Mouse (Mus musculus) stomach, embryonic 16.5 days (tissue): ENCODE data around the gene Actl6b. TPM values are rescaled to one million over a fixed set of nuclear protein-coding genes. Genes with fewer than 3 reads are reported as not detected.

ENCODE experiments used
- ATAC-seq: fragments of 200-750 bp; cut with Nextera tagmentation; 2 replicates; pipeline ENCODE4 v1.8.0; 2017; ENCODE audit warnings: moderate number of reproducible peaks, moderate TSS enrichment; ENCODE audit not compliant: insufficient read depth, low FRiP score
- H3K27ac ChIP-seq: fragments of 300-500 bp; sonication (generic); 2 replicates; pipeline ENCODE4 v1.5.1; 2014; ENCODE audit warnings: low read length
- H3K27me3 ChIP-seq: fragments of 300-500 bp; sonication (generic); 2 replicates; pipeline ENCODE4 v1.6.1; 2014; ENCODE audit warnings: low read length, control low read depth, mixed read lengths; ENCODE audit not compliant: control insufficient read depth, insufficient read depth
- H3K36me3 ChIP-seq: fragments of 300-500 bp; sonication (generic); 2 replicates; pipeline ENCODE4 v1.6.1; 2014; ENCODE audit warnings: low read length; ENCODE audit not compliant: control insufficient read depth, insufficient read depth
- H3K4me1 ChIP-seq: fragments of 300-500 bp; sonication (generic); 2 replicates; pipeline ENCODE4 v1.6.1; 2014; ENCODE audit warnings: low read length, control low read depth, mixed read lengths; ENCODE audit not compliant: control insufficient read depth, insufficient read depth
- H3K4me2 ChIP-seq: fragments of 300-500 bp; sonication (generic); 2 replicates; pipeline ENCODE4 v1.6.1; 2014; ENCODE audit warnings: low read depth, low read length, mixed read lengths
- H3K4me3 ChIP-seq: fragments of 300-500 bp; sonication (generic); replicated peaks from 2 replicates; pipeline ENCODE4 v1.5.1; 2014; ENCODE audit warnings: mild to moderate bottlenecking, low read length
- H3K9ac ChIP-seq: fragments of 300-500 bp; sonication (generic); 2 replicates; pipeline ENCODE4 v1.6.1; 2014; ENCODE audit warnings: low read length
- H3K9me3 ChIP-seq: fragments of 300-500 bp; sonication (generic); replicated peaks from 2 replicates; pipeline ENCODE4 v1.6.1; 2016; ENCODE audit warnings: low read length, control low read depth; ENCODE audit not compliant: control insufficient read depth
- WGBS: fragments of 180-500 bp; shearing (Covaris S2); extraction: QIAGEN DNeasy Blood & Tissue Kit; methylation state at CpG from one replicate; pipeline ENCODE4 v1.1.7; 2014; 5-methylcytosine and 5-hydroxymethylcytosine counted together
- polyA plus RNA-seq: library from polyadenylated mRNA; unstranded; fragments of >200 nt; fragmentation: Nextera tagmentation; extraction: Ambion mirVana; gene quantifications from 2 replicates; pipeline ENCODE4 v1.2.1, GENCODE M21; 2015

Actl6b gene
- polyA plus RNA-seq, 1 experiment from 2014 or later = 3.6 TPM

GRCm38 (mm10) chr5:137541768-137542540 lies 11.4 kb upstream of the Actl6b start:
- Histone ChIP-seq H3K36me3 (no peaks in the 10 kb centered on the region), H3K9ac (no peak overlapping the region), H3K4me3 (no peak overlapping the region), H3K27ac (no peak overlapping the region), H3K4me1 (no peaks in the 10 kb centered on the region), H3K9me3 (no peaks in the 10 kb centered on the region), H3K4me2 (no peak overlapping the region), H3K27me3 (no peaks in the 10 kb centered on the region)
- ATAC-seq = no peak
- 65% methylated on average over 5 of the region's 5 CpGs for WGBS

- ATAC-seq = no peak
- no peak overlapping the region for H3K9ac ChIP-seq
- WGBS = 59% methylated on average over 6 of the region's 6 CpGs
- H3K4me1 ChIP-seq = no peaks in the 10 kb centered on the region
- no peaks in the 10 kb centered on the region for H3K9me3 ChIP-seq
- H3K4me2 ChIP-seq = no peak overlapping the region
- no peak overlapping the region for H3K4me3 ChIP-seq
- H3K36me3 ChIP-seq = no peaks in the 10 kb centered on the region
- no peak overlapping the region for H3K27ac ChIP-seq
- H3K27me3 ChIP-seq = no peaks in the 10 kb centered on the region
Observed at GRCm38 (mm10) chr5:137544926-137545325, 8.4 kb upstream of the Actl6b start.

GRCm38 (mm10) chr5:137545596-137545995 lies 7.7 kb upstream of the Actl6b start:
- Histone ChIP-seq H3K27ac (no peak overlapping the region), H3K4me3 (no peak overlapping the region), H3K9me3 (no peaks in the 10 kb centered on the region), H3K27me3 (no peaks in the 10 kb centered on the region), H3K4me2 (no peak overlapping the region), H3K4me1 (no peaks in the 10 kb centered on the region), H3K9ac (no peak overlapping the region), H3K36me3 (no peaks in the 10 kb centered on the region)
- ATAC-seq = no peak
- 69% methylated on average over 4 of the region's 4 CpGs for WGBS

GRCm38 (mm10) chr5:137549840-137550239 lies 3.5 kb upstream of the Actl6b start:
- Histone ChIP-seq H3K4me1 (peaks cover 6% of the 10 kb centered on the region; the same call in 1 of the 2 replicates), H3K9me3 (no peaks in the 10 kb centered on the region), H3K27me3 (peaks cover 7% of the 10 kb centered on the region), H3K4me2 (no peak overlapping the region), H3K27ac (no peak overlapping the region), H3K9ac (no peak overlapping the region), H3K36me3 (no peaks in the 10 kb centered on the region), H3K4me3 (no peak overlapping the region)
- no peak for ATAC-seq
- 68% methylated on average over 2 of the region's 2 CpGs for WGBS

GRCm38 (mm10) chr5:137551119-137551518 lies 2.2 kb upstream of the Actl6b start:
- H3K36me3 ChIP-seq = no peaks in the 10 kb centered on the region
- no peak overlapping the region for H3K4me2 ChIP-seq
- no peak overlapping the region for H3K27ac ChIP-seq
- ATAC-seq = no peak
- peaks cover 6% of the 10 kb centered on the region; the same call in 1 of the 2 replicates for H3K4me1 ChIP-seq
- 61% methylated on average over 5 of the region's 5 CpGs for WGBS
- H3K27me3 ChIP-seq = peaks cover 7% of the 10 kb centered on the region
- H3K4me3 ChIP-seq = no peak overlapping the region
- no peaks in the 10 kb centered on the region for H3K9me3 ChIP-seq
- H3K9ac ChIP-seq = no peak overlapping the region

- H3K27ac ChIP-seq = no peak overlapping the region
- WGBS = 29% methylated on average over 6 of the region's 6 CpGs
- no peak for ATAC-seq
- peaks cover 7% of the 10 kb centered on the region for H3K27me3 ChIP-seq
- no peaks in the 10 kb centered on the region for H3K9me3 ChIP-seq
- H3K4me1 ChIP-seq = peaks cover 6% of the 10 kb centered on the region; the same call in 1 of the 2 replicates
- peak overlapping the region; percentile 32 for H3K4me3 ChIP-seq
- no peak overlapping the region for H3K9ac ChIP-seq
- peak overlapping the region; percentile 48 for H3K4me2 ChIP-seq
- no peaks in the 10 kb centered on the region for H3K36me3 ChIP-seq
Observed at GRCm38 (mm10) chr5:137553000-137553399, 317 bp upstream of the Actl6b start.

GRCm38 (mm10) chr5:137553898-137554297 lies 581 bp downstream of the Actl6b start:
- 48% methylated on average over 11 of the region's 11 CpGs for WGBS

GRCm38 (mm10) chr5:137561556-137561955 lies 8.2 kb downstream of the Actl6b start:
- WGBS = 62% methylated on average over 6 of the region's 6 CpGs
- Histone ChIP-seq H3K9ac (no peak overlapping the region), H3K4me3 (no peak overlapping the region), H3K36me3 (no peaks in the 10 kb centered on the region), H3K9me3 (no peaks in the 10 kb centered on the region), H3K27me3 (no peaks in the 10 kb centered on the region), H3K4me1 (no peaks in the 10 kb centered on the region), H3K4me2 (no peak overlapping the region), H3K27ac (no peak overlapping the region)
- no peak for ATAC-seq

More at GRCm38 (mm10) chr5:137553898-137554297, 581 bp downstream of the Actl6b start:
- Histone ChIP-seq H3K36me3 (no peaks in the 10 kb centered on the region), H3K9ac (no peak overlapping the region), H3K27me3 (peaks cover 7% of the 10 kb centered on the region), H3K4me2 (0 out of 2 replicates have a peak overlapping the region, but pooled peaks have one; percentile 48), H3K9me3 (no peaks in the 10 kb centered on the region), H3K4me1 (peaks cover 6% of the 10 kb centered on the region; the same call in 1 of the 2 replicates), H3K27ac (no peak overlapping the region), H3K4me3 (peak overlapping the region; percentile 32; the same call in 1 of the 2 replicates)
- ATAC-seq = peak; percentile 21; the same call in 1 of the 2 replicates

GRCm38 (mm10) chr5:137562965-137563364 lies 9.6 kb downstream of the Actl6b start:
- H3K27me3 ChIP-seq = no peaks in the 10 kb centered on the region
- H3K36me3 ChIP-seq = no peaks in the 10 kb centered on the region
- ATAC-seq = no peak
- H3K27ac ChIP-seq = no peak overlapping the region
- H3K9ac ChIP-seq = no peak overlapping the region
- 58% methylated on average over 10 of the region's 10 CpGs for WGBS
- no peaks in the 10 kb centered on the region for H3K9me3 ChIP-seq
- no peaks in the 10 kb centered on the region for H3K4me1 ChIP-seq
- no peak overlapping the region for H3K4me2 ChIP-seq
- H3K4me3 ChIP-seq = no peak overlapping the region
